8 mouse cellular contexts compared by ENCODE assay signal in the genomic region with DNA sequence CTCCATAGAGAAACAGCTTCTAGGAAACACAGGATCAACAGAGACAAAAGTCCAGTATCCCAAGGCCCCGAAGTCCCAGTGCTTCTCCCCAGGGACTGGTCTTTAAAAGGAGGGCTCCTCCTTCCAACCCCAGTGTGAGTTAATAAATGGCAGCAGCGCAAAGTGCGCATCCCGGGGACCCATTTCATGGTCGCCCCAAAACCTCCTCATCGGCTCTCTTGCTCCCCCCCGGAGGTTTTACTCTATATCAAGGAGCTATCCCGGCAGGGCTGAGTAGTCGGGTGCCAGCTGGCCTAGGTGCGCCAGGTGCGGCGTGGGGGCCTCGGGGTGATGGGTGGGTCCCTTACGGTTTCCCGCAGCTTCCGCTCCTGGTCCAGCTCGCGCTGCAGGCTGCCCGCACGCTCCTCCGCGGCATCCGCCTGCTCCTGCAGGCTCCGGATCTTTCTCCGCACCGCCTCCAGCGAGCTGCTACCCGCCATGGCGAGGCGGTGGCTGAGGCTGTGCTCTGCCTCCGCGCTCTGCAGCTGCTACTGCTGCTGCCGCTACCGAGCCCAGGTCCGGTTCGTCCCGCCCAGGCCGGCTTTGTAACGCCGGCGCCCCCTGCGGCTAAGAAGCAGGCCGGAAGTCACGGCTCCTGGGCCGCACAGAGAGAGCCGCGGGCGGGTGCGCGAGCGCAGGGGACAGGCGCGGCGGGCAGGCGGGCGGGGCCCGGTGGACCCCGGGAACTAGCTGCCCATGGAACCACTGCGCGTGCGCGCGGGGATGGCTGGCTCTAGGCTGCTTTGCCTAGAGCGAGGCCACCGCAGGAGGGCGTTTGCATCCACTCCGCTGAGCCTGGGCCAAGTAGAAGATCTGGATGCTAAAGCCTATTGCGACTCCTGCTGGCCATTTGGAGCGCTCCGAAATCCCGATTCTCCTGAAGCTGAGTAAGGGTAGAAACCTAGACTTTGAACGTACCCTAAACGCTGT. TPM values are rescaled to one million over a fixed set of nuclear protein-coding genes. Genes with fewer than 3 reads are reported as not detected.
DNase-seq lines count a peak whose midpoint lies in the region; ATAC-seq lines count a peak whose summit lies in the region.

No protein-coding gene starts in this region.

- peak overlapping the region; percentile 80 for H3K4me3 ChIP-seq in hindbrain, embryonic 13.5 days

- peak overlapping the region; percentile 75 for H3K4me2 ChIP-seq in hindbrain, embryonic 13.5 days

- DNase-seq in NIH3T3 (ENCODE audit: low read depth), result peak; percentile 99
- peak; percentile 100 for DNase-seq in cerebellum, postnatal 10 days
- DNase-seq in frontal cortex, postnatal 10 days (ENCODE audit: low spot score in 2 of 2), result peak; percentile 98 to 100
- peak; percentile 99 to 100 for DNase-seq in layer of hippocampus, postnatal 25 days (ENCODE audit: extremely low spot score in 1 of 2, low spot score in 1 of 2)
- DNase-seq in lung, postnatal 25 days (ENCODE audit: low spot score), result peak; percentile 99
- peak; percentile 100 for DNase-seq in retina, embryonic 14.5 days (ENCODE audit: low spot score)
- DNase-seq in thymus, postnatal 4 days, result peak; percentile 100

- H3K36me3 ChIP-seq in hindbrain, embryonic 13.5 days, result no peaks in the 10 kb centered on the region

- under 1% methylated on average over 73 of the region's 73 CpGs for WGBS in hindbrain, embryonic 13.5 days

- H3K27ac ChIP-seq in hindbrain, embryonic 13.5 days, result peak overlapping the region; percentile 96

- H3K9ac ChIP-seq in hindbrain, embryonic 13.5 days, result peak overlapping the region; percentile 93

- ATAC-seq in hindbrain, embryonic 13.5 days (ENCODE audit: low FRiP score), result peak; percentile 95

- no peaks in the 10 kb centered on the region for H3K9me3 ChIP-seq in hindbrain, embryonic 13.5 days

- peaks cover 31% of the 10 kb centered on the region for H3K27me3 ChIP-seq in hindbrain, embryonic 13.5 days

- peaks cover 62% of the 10 kb centered on the region for H3K4me1 ChIP-seq in hindbrain, embryonic 13.5 days (replicated peaks)

RNA-seq across cellular contexts. Expression of a gene that starts 5.7 kb away (rescaled TPM):
- 165 and 182 TPM in 2 replicates for polyA plus RNA-seq in hindbrain, embryonic 13.5 days (2015; fragmentation: Nextera tagmentation; extraction: Ambion mirVana)
- total RNA-seq in layer of hippocampus, postnatal 25 days (2021), result 100 to 1,000 TPM; 246 to 257 TPM

Comparison
In these comparisons a context has a peak if more than half of its experiments do, and no peak if none do; other contexts are left out.
1. Peak in every context shown above with its lines: DNase-seq, ATAC-seq, H3K4me3 ChIP-seq and H3K27ac ChIP-seq.